Mouse (Mus musculus): Measurements from ENCODE around the gene Mob1a.

DNA sequence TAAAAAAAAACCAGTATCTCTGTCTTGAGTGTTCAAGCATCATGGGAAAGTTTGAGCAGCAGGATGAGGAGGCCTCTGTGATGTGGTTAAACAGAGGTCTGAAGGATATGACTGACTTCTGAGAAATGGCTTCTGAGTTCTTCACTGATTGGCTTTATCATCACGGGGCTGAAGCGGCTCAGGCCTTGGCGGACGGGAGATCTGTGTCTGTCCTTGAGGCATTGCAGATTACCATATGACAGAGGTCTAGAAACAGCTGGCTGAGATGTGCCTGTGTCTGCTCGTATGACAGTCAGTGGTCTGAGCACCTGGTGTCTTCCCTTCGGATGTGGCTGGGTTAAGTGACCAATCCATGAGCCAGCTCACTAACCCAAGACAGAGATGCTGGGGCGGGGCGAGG lies 13.3 kb upstream of the Mob1a start:
- no peak for TF ChIP-seq CTCF (IDR thresholded peaks at IDR 0.05; ENCODE audit: insufficient read depth, low read length)
- no peak for TF ChIP-seq POLR2A (IDR thresholded peaks at IDR 0.05; ENCODE audit: borderline replicate concordance, extremely low read depth, low read depth, low read length)

Data from lung, adult 2 months (tissue).